1 mouse cellular context compared by ENCODE assay signal in the genomic region with DNA sequence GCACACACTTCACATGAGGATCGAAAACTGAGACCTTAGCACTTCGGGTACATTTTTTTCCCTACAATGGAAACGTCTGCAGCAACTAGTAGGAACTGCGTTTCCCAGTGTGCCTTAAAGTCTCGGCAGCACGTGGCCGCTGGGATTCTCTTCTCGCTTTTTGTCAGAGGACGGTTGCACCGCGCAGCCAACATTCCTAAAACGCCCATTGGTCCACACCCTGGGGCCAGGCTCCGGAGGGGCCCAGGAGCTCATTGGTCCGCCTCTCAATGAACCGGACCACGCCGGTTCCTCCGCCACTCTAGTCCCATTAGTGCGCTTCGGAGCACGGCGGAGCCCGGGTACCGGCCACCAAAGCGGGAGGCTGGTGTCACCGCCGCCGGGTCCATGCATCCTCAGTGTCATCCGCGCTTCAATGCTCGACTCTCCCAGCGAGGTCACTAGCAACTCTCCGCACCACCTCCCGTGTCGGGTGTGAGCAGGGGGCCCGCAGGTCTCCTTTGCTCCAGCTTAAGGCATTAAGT.
TF ChIP-seq lines count a peak whose summit lies in the region.

No protein-coding gene starts in this region.

TF ChIP-seq in ES-E14, 5 proteins besides CTCF, POLR2A, EP300 and RAD21 (continued from another document):
- TF ChIP-seq MAFK (IDR thresholded peaks at IDR 0.05; ENCODE audit: insufficient read depth, low read depth, low read length) (no peak), ZC3H11A (IDR thresholded peaks at IDR 0.05; ENCODE audit: borderline replicate concordance, low read depth, low read length) (no peak)
